9 mouse cellular contexts compared by ENCODE assay signal in genomic region chr1:91913850-91914249, GRCm38 (mm10).
DNase-seq lines count a peak whose midpoint lies in the region; TF ChIP-seq lines count a peak whose summit lies in the region.
"Had no signal": no experiment of that assay in that cellular context is flagged by ENCODE, and none has a peak within 500 bp of the region (broad histone marks: within the 10 kb centered on the region; RNA-seq: fewer than 3 reads in every experiment).

No protein-coding gene starts in this region.

- no peak for DNase-seq in left cerebral cortex, adult 2 months (ENCODE audit: extremely low spot score in 1 of 2, low spot score in 2 of 2)
- DNase-seq in left cerebral cortex, postnatal 14 days (ENCODE audit: low spot score in 2 of 2): no peak
- DNase-seq in MN1 (ENCODE audit: low spot score): peak; percentile 39
- peak; percentile 24 for DNase-seq in brain, embryonic 14.5 days (ENCODE audit: low read depth)
- peak; percentile 55 to 64 for DNase-seq in gastrocnemius, postnatal 36 days
- DNase-seq in lung, postnatal 25 days (ENCODE audit: low spot score): peak; percentile 53
- DNase-seq in thymus, postnatal 25 days: peak; percentile 47
- DNase-seq in left cerebral cortex, adult 9 months (ENCODE audit: low spot score in 2 of 2): no peak

- intact Hi-C loops in left cerebral cortex, adult 2 months (cut with DNase I): loop anchor here (1.0 kb wide), 1 partner anchor 540 kb away; no protein-coding TSS in a partner anchor
- intact Hi-C loops in left cerebral cortex, postnatal 14 days (cut with DNase I): no loop called here
- intact Hi-C loops in gastrocnemius, postnatal 36 days (cut with DNase I): loop anchor here (1.0 to 10.0 kb wide), 3 partner anchors 55 to 701 kb away; partner anchors contain the start of gene Olfr12

- H3K4me3 ChIP-seq in left cerebral cortex, adult 2 months: no peak overlapping the region
- H3K4me3 ChIP-seq: heart, embryonic 13.5 days had no signal

- no peak for TF ChIP-seq POLR2A in brain, embryonic 14.5 days (IDR thresholded peaks at IDR 0.05; ENCODE audit: borderline replicate concordance, extremely low read depth, insufficient read depth, insufficient read length, poor library complexity, severe bottlenecking)

- H3K27ac ChIP-seq in left cerebral cortex, adult 2 months: no peak overlapping the region

- peak; percentile 71 for TF ChIP-seq CTCF in left cerebral cortex, adult 2 months (IDR thresholded peaks at IDR 0.05)
- TF ChIP-seq CTCF in brain, embryonic 14.5 days (IDR thresholded peaks at IDR 0.05; ENCODE audit: borderline replicate concordance, extremely low read depth, insufficient read depth, insufficient read length): peak; percentile 64

Comparison
In these comparisons a context has a peak if more than half of its experiments do, and no peak if none do; other contexts are left out.
1. DNase-seq: peak in MN1 (single experiment), brain, embryonic 14.5 days (single experiment), gastrocnemius, postnatal 36 days (2 of 2), lung, postnatal 25 days (single experiment) and thymus, postnatal 25 days (single experiment); none in left cerebral cortex, adult 2 months (0 of 2), left cerebral cortex, postnatal 14 days (0 of 2) and left cerebral cortex, adult 9 months (0 of 2).